Mouse (Mus musculus): Measurements from ENCODE around the gene Fip1l1. TPM values are rescaled to one million over a fixed set of nuclear protein-coding genes. Genes with fewer than 3 reads are reported as not detected.

The Fip1l1 gene
- total RNA-seq, 2 experiments from 2014 or later, result 24.4 to 29.4 TPM

GRCm38 (mm10) chr5:74610511-74610910 lies 75.3 kb downstream of the Fip1l1 start:
- intact Hi-C loops (cut with DNase I), result loop anchor here (5.0 to 10.0 kb wide), 2 partner anchors 298 to 544 kb away; partner anchors contain the start of gene Pdgfra
- no peak for DNase-seq (ENCODE audit: low spot score)

GRCm38 (mm10) chr5:74612713-74613112 lies 77.5 kb downstream of the Fip1l1 start:
- DNase-seq (ENCODE audit: low spot score), result no peak
- intact Hi-C loops (cut with DNase I), result loop anchor here (5.0 to 10.0 kb wide), 2 partner anchors 300 to 542 kb away; partner anchors contain the start of gene Pdgfra

- no peak for DNase-seq (ENCODE audit: low spot score)
- intact Hi-C loops (cut with DNase I), result loop anchor here (5.0 to 10.0 kb wide), 2 partner anchors 301 to 541 kb away; partner anchors contain the start of gene Pdgfra
Observed at GRCm38 (mm10) chr5:74613491-74614151, 78.4 kb downstream of the Fip1l1 start.

DNA sequence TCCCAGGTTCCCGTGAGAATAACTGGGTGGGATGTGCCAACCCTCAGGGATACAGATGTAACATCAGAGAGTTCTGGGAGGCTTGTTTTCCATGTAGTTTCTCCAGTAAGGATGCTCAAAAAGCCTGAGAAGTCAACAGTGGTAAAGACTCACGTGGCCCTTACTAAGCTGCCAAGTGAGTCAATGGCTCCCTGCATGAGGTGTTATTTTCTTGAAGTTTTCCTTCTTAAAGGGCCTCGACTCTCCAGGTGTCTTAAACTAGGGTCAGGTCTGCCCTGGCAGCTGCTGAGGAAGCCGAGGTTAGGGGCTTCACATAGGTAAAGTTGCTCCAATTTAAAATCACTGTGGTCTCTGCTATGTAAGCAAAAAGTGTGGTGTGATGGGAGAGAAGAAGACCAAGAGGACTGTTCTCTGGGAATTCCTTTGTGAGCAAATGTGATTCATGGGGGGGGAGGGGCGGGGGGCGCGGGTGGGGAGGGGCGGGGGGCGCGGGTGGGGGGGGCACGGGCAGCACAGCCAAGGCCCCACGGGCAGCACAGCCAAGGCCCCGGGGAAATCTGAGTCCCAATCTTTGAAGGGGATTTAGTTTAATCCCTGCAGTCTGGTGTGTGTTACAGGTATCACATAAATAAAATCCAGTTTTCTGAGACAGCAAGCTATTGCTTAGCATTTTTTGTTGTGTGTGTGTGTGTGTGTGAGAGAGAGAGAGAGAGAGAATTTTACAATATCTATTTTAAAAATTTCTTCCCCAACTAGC lies 82.7 kb downstream of the Fip1l1 start:
- intact Hi-C loops (cut with DNase I), result loop anchor here (10.0 kb wide), 1 partner anchor 537 kb away; the partner anchor contains the start of gene Pdgfra
- DNase-seq (ENCODE audit: low spot score), result no peak

DNA sequence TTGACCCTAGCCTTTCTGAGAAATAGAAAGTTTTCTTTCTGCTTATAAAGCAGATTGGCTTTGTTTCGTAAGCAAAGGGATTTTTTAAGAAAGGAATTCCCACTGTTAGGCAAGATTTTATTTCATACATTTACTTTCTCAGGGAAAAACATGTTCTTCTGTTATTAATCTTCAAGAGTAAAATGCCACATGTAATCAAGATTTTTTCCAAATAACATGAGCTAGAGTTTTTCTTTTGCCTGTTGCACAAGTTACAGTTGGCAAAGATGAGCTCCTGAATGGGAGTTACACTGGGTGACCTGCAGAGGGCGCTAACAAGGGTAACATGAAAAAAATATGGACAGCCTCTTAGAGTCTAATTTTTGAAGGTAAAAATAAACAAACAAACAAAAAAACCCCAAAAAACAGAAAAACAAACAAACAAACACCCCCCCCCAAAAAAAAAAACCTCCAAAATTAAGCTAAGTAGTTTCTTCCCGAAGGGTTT lies 83.4 kb downstream of the Fip1l1 start:
- DNase-seq (ENCODE audit: low spot score), result no peak
- intact Hi-C loops (cut with DNase I), result loop anchor here (10.0 kb wide), 1 partner anchor 536 kb away; the partner anchor contains the start of gene Pdgfra

- no peak for DNase-seq (ENCODE audit: low spot score)
- intact Hi-C loops (cut with DNase I), result loop anchor here (5.0 kb wide), 1 partner anchor 175 kb away; no protein-coding TSS in a partner anchor
Observed at GRCm38 (mm10) chr5:74621691-74622470, 86.6 kb downstream of the Fip1l1 start.

DNA sequence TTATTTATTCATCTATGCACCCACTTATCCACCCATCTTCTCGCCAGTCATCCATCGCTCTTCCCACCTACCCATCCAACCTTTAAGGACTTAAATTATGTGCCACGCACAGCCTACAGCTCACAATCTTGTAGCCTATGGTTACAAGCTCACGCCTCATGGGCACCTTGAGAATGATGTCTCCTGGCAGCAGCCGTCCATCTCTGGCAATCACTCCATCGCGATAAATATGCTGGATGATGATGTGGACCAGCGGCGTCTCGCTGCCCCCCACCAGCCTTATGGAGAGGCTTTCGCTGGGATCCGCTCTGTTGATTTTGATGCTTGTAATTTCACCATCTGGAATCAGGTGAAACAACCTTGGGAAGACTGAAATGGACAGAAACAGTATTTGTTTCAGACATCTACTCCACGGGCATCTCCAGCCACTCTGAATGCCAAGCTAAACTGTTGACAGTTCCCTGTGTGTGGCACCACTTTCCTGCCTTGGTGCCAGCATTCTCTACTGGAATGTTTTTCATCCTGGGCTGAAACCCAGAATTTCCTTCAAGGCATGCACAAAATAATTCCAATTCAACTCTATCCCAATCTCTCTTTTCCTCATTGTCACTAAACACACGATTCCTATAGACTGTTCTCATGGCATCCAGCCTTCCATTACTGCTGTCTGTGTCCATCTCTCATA lies 88.2 kb downstream of the Fip1l1 start:
- intact Hi-C loops (cut with DNase I), result loop anchor here (5.0 kb wide), 1 partner anchor 174 kb away; no protein-coding TSS in a partner anchor
- DNase-seq (ENCODE audit: low spot score), result no peak

GRCm38 (mm10) chr5:74624385-74624784 lies 89.1 kb downstream of the Fip1l1 start:
- no peak for DNase-seq (ENCODE audit: low spot score)
- intact Hi-C loops (cut with DNase I), result loop anchor here (5.0 kb wide), 1 partner anchor 173 kb away; no protein-coding TSS in a partner anchor

GRCm38 (mm10) chr5:74628001-74628400 lies 92.8 kb downstream of the Fip1l1 start:
- intact Hi-C loops (cut with DNase I), result no loop called here
- DNase-seq (ENCODE audit: low spot score), result no peak

- intact Hi-C loops (cut with DNase I), result no loop called here
- DNase-seq (ENCODE audit: low spot score), result peak; percentile 39
Observed at GRCm38 (mm10) chr5:74632369-74633114, 97.3 kb downstream of the Fip1l1 start.

DNA sequence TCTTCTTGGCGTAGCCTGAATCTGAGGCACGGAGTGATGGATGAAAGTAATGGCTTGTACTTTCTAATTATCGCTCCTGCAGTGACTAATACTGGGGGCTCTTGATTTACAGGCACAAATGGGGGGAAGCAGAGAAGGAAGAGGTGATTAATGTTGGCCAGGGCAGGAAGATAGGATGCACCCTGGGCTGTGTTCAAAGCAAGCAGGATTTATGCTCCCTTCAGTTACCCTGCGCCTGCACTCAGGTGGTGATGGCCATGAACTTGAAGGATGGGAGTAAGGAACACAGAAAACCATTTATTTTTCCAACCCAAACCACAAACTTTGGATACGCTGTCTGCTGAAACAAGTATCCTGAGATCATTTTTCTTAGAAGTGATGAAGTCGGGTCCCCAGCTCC lies 98.2 kb downstream of the Fip1l1 start:
- intact Hi-C loops (cut with DNase I), result no loop called here

GRCm38 (mm10) chr5:74634391-74634790 lies 99.1 kb downstream of the Fip1l1 start:
- intact Hi-C loops (cut with DNase I), result no loop called here
- no peak for DNase-seq (ENCODE audit: low spot score)

More for the DNA sequence above, 98.2 kb downstream of the Fip1l1 start:
- no peak for DNase-seq (ENCODE audit: low spot score)

GRCm38 (mm10) chr5:74639516-74639915 lies 104.3 kb downstream of the Fip1l1 start:
- intact Hi-C loops (cut with DNase I), result no loop called here
- DNase-seq (ENCODE audit: low spot score), result no peak

- intact Hi-C loops (cut with DNase I), result loop anchor here (2.0 to 5.0 kb wide), 4 partner anchors 38 to 516 kb away; no protein-coding TSS in a partner anchor
- DNase-seq (ENCODE audit: low spot score), result no peak
Observed at GRCm38 (mm10) chr5:74640504-74640903, 105.3 kb downstream of the Fip1l1 start.

DNA sequence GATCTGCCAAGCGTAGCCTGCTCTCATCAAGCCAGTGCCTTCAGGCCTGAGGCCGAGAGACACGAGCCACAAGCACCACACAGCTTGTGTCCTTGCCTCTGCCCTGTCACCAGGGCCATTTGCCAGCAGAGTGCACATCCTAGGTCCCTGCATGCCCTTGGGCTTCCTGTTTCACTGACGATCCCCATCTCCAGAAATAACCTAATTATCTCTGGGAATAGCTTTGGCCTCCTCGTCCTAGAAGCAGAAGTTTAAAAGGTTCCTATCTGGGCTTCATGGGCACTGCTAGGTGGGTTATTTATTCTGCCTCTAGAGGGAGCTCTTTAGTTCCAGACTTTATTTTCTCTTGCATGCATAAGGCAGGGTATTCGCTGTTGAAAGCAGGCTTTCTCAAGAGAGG lies 105.8 kb downstream of the Fip1l1 start:
- intact Hi-C loops (cut with DNase I), result loop anchor here (2.0 to 5.0 kb wide), 4 partner anchors 38 to 516 kb away; no protein-coding TSS in a partner anchor

DNA sequence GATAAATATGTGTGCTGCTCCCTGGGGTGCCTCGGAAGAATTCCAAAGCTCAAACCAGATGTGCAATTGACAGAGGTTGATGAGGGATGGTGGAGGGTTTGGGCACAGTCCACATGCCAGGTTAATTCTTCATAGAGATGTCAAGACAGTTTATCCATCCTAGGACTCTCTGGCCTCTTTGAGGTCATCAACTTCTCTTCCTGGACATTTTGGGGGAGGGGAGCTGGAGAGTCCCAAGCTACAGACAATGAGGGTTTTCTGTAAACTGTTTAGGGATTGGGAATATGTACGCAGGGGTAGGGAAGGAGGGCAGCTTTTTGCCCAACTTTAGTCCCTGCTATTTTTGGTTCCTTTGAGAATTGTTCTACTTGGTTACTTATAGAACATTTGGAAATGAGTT lies 107.0 kb downstream of the Fip1l1 start:
- no peak for DNase-seq (ENCODE audit: low spot score)
- intact Hi-C loops (cut with DNase I), result loop anchor here (5.0 kb wide), 1 partner anchor 300 kb away; no protein-coding TSS in a partner anchor

More for the DNA sequence above, 105.8 kb downstream of the Fip1l1 start:
- no peak for DNase-seq (ENCODE audit: low spot score)

- intact Hi-C loops (cut with DNase I), result no loop called here
- DNase-seq (ENCODE audit: low spot score), result no peak
Observed at GRCm38 (mm10) chr5:74647584-74647984, 112.3 kb downstream of the Fip1l1 start.

GRCm38 (mm10) chr5:74648216-74648615 lies 113.0 kb downstream of the Fip1l1 start:
- intact Hi-C loops (cut with DNase I), result no loop called here
- no peak for DNase-seq (ENCODE audit: low spot score)
